Mouse (Mus musculus) ES-E14 (cell line): Measurements from ENCODE around the gene Slc25a5. TPM values are rescaled to one million over a fixed set of nuclear protein-coding genes. Genes with fewer than 3 reads are reported as not detected.

Experiments used
- DNase-seq: peaks from one replicate; pipeline ENCODE4 v3.0.0-alpha.2; 2013; ENCODE audit warnings: low read depth, low spot score
- H3K27ac ChIP-seq: 2 replicates; pipeline ENCODE4 v1.5.1; 2012; ENCODE audit warnings: low read depth, mild to moderate bottlenecking, low read length, moderate library complexity, mixed read lengths; ENCODE audit not compliant: poor library complexity, insufficient read depth, severe bottlenecking
- H3K36me3 ChIP-seq: 2 replicates; pipeline ENCODE4 v1.6.1; 2012; ENCODE audit warnings: mild to moderate bottlenecking, low read length, moderate library complexity, mixed read lengths; ENCODE audit not compliant: control insufficient read depth, poor library complexity, insufficient read depth, severe bottlenecking
- H3K4me1 ChIP-seq, 2 experiments: fragments of 150-350 bp in 1 of 2; sonication (generic) in 1 of 2; 2 replicates each; pipeline ENCODE4 v1.6.1; 2012; ENCODE audit warnings: low read length in 2 of 2, mild to moderate bottlenecking in 1 of 2, mixed read lengths in 1 of 2; ENCODE audit not compliant: control insufficient read depth in 2 of 2, insufficient read depth in 2 of 2, poor library complexity in 1 of 2
- H3K4me3 ChIP-seq, 2 experiments: fragments of 150-350 bp in 1 of 2; sonication (generic) in 1 of 2; 2 replicates each; pipeline ENCODE4 v1.5.1; 2012; ENCODE audit warnings: low read length in 2 of 2, low read depth in 1 of 2, mild to moderate bottlenecking in 1 of 2, mixed read lengths in 1 of 2; ENCODE audit not compliant: insufficient read depth in 1 of 2, poor library complexity in 1 of 2, severe bottlenecking in 1 of 2
- H3K9ac ChIP-seq: 2 replicates; pipeline ENCODE4 v1.6.1; 2012; ENCODE audit warnings: low read depth, mild to moderate bottlenecking, low read length, mixed read lengths; ENCODE audit not compliant: poor library complexity, insufficient read depth, severe bottlenecking
- H3K9me3 ChIP-seq: fragments of 150-350 bp; sonication (generic); 2 replicates; pipeline ENCODE4 v1.6.1; 2012; ENCODE audit warnings: low read depth, mild to moderate bottlenecking, low read length; ENCODE audit not compliant: control insufficient read depth, insufficient read depth
- CHD2 ChIP-seq: IDR thresholded peaks from 2 replicates; pipeline ENCODE4 v1.6.1; 2014; ENCODE audit warnings: mild to moderate bottlenecking, low read depth, low read length, inconsistent platforms
- HCFC1 ChIP-seq: IDR thresholded peaks from 2 replicates; pipeline ENCODE4 v1.6.1; 2012; ENCODE audit warnings: low read length, inconsistent platforms, borderline replicate concordance; ENCODE audit not compliant: insufficient read depth
- MAFK ChIP-seq: IDR thresholded peaks from 2 replicates; pipeline ENCODE4 v1.6.1; 2014; ENCODE audit warnings: mild to moderate bottlenecking, low read depth, low read length, inconsistent platforms; ENCODE audit not compliant: insufficient read depth
- ZC3H11A ChIP-seq: IDR thresholded peaks from 2 replicates; pipeline ENCODE4 v1.6.1; 2012; ENCODE audit warnings: low read depth, mild to moderate bottlenecking, inconsistent platforms, low read length, borderline replicate concordance
- ZNF384 ChIP-seq: IDR thresholded peaks from 2 replicates; pipeline ENCODE4 v1.6.1; 2012; ENCODE audit warnings: low read depth, low read length, inconsistent platforms
- in situ Hi-C, 2 experiments: fragments of 600-800 bp; cut with MboI; formaldehyde crosslinking; loops; one replicate each; pipeline ENCODE4 v1.15.1; 2025; ENCODE audit warnings: low sequenced_read_pairs in 2 of 2, inconsistent platforms in 1 of 2; ENCODE audit not compliant: unreplicated experiment in 2 of 2
- total RNA-seq: library from RNA; depleted of rRNA; stranded (reverse); fragments of 300-350 nt; gene quantifications from 2 replicates; pipeline ENCODE4 v1.2.3, GENCODE M21; 2012

The Slc25a5 gene
- total RNA-seq, 1 experiment, result 605 TPM

- 0 out of 4 replicates have a peak, but pooled peaks cover 0 to 4% of the 10 kb centered on the region in 2 experiments for H3K4me1 ChIP-seq
- in situ Hi-C loops, result no loop called here
- no peak for DNase-seq
- TF ChIP-seq CHD2, result no peak
- no peak overlapping the region for H3K27ac ChIP-seq
- no peaks in the 10 kb centered on the region for H3K9me3 ChIP-seq
- H3K4me3 ChIP-seq, result no peak overlapping the region
- no peak overlapping the region for H3K9ac ChIP-seq
- H3K36me3 ChIP-seq, result no peaks in the 10 kb centered on the region
Measured at GRCm38 (mm10) chrX:36762289-36762688, 33.2 kb upstream of the Slc25a5 start.

GRCm38 (mm10) chrX:36762894-36763293, 32.6 kb upstream of the Slc25a5 start:
- H3K9ac ChIP-seq, result no peak overlapping the region
- H3K4me3 ChIP-seq, result no peak overlapping the region
- no peak for DNase-seq
- H3K36me3 ChIP-seq, result no peaks in the 10 kb centered on the region
- in situ Hi-C loops, result no loop called here
- no peaks in the 10 kb centered on the region for H3K9me3 ChIP-seq
- H3K4me1 ChIP-seq, result peaks cover 0 to 6% of the 10 kb centered on the region in 2 experiments; a peak in 1 of 4 replicates
- TF ChIP-seq ZNF384, result no peak
- TF ChIP-seq CHD2, result no peak
- TF ChIP-seq HCFC1, result no peak
- TF ChIP-seq MAFK, result no peak
- TF ChIP-seq ZC3H11A, result no peak
- H3K27ac ChIP-seq, result peak overlapping the region; percentile 51; the same call in 1 of the 2 replicates

GRCm38 (mm10) chrX:36763298-36763933, 32.0 kb upstream of the Slc25a5 start:
- Histone ChIP-seq H3K9ac (no peak overlapping the region), H3K9me3 (no peaks in the 10 kb centered on the region), H3K4me3 (no peak overlapping the region), H3K36me3 (no peaks in the 10 kb centered on the region), H3K4me1 (peaks cover 0 to 6% of the 10 kb centered on the region in 2 experiments; a peak in 1 of 4 replicates), H3K27ac (peak overlapping the region; percentile 51; the same call in 1 of the 2 replicates)
- DNase-seq, result no peak
- no peak for TF ChIP-seq ZNF384
- no peak for TF ChIP-seq HCFC1
- in situ Hi-C loops, result no loop called here

GRCm38 (mm10) chrX:36763934-36764317, 31.5 kb upstream of the Slc25a5 start:
- Histone ChIP-seq H3K36me3 (no peaks in the 10 kb centered on the region), H3K27ac (peak overlapping the region; percentile 53; the same call in 1 of the 2 replicates), H3K9me3 (no peaks in the 10 kb centered on the region), H3K9ac (no peak overlapping the region), H3K4me1 (peaks cover 0 to 6% of the 10 kb centered on the region in 2 experiments; a peak in 1 of 4 replicates), H3K4me3 (no peak overlapping the region)
- in situ Hi-C loops, result no loop called here
- no peak for TF ChIP-seq ZC3H11A
- no peak for TF ChIP-seq MAFK
- TF ChIP-seq ZNF384, result no peak
- no peak for TF ChIP-seq CHD2
- TF ChIP-seq HCFC1, result no peak
- no peak for DNase-seq

- H3K36me3 ChIP-seq, result no peaks in the 10 kb centered on the region
Measured at GRCm38 (mm10) chrX:36767386-36767785, 28.1 kb upstream of the Slc25a5 start.

More at GRCm38 (mm10) chrX:36767386-36767785, 28.1 kb upstream of the Slc25a5 start:
- no peak for DNase-seq
- Histone ChIP-seq H3K9me3 (no peaks in the 10 kb centered on the region), H3K4me1 (peaks cover 0 to 4% of the 10 kb centered on the region in 2 experiments; a peak in 2 of 4 replicates), H3K9ac (no peak overlapping the region), H3K27ac (no peak overlapping the region), H3K4me3 (no peak overlapping the region)
- TF ChIP-seq CHD2, result no peak
- TF ChIP-seq HCFC1, result no peak
- no peak for TF ChIP-seq MAFK
- TF ChIP-seq ZC3H11A, result no peak
- no peak for TF ChIP-seq ZNF384
- in situ Hi-C loops, result no loop called here
